Mouse (Mus musculus): Measurements from ENCODE around the gene Scn8a.

Gene Scn8a

DNA sequence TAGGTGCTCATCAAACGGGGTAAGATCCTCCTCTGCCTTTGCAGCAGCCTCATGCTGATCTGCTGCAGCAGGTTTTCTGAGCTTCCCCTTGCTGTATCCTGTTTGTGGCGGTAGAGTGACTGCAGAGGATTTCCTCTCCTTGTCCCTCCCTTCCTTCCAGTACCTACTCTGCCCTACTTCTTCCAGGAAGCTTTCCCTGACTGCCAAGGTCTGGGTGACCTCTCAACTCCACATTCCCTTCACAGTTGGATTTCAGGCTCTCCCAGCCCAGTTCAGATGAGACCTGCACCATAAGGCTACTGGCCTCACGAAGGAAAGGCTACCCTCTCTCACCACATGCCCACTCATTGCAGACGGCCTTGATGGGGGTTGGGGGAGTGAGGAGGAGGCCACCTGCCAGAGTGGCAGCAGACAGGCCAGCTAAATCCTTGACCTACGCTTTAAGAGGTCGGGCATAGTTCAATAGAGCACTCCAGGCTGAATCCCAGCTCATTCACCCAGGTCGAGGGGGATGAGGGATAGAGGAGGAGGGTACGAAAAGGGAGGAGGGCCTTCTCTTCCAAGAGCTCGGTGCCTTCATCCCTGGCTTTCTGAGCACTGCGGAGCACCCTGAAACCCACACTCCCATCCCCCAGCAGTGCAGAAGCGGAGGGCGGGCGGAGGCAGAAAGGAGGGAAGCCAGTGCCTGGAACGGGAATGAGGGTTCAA, 222.6 kb downstream of the Scn8a start:
- in situ Hi-C loops (cut with MboI, MseI) = loop anchor here (10.0 kb wide), 2 partner anchors 1563 to 1853 kb away; no protein-coding TSS in a partner anchor

DNA sequence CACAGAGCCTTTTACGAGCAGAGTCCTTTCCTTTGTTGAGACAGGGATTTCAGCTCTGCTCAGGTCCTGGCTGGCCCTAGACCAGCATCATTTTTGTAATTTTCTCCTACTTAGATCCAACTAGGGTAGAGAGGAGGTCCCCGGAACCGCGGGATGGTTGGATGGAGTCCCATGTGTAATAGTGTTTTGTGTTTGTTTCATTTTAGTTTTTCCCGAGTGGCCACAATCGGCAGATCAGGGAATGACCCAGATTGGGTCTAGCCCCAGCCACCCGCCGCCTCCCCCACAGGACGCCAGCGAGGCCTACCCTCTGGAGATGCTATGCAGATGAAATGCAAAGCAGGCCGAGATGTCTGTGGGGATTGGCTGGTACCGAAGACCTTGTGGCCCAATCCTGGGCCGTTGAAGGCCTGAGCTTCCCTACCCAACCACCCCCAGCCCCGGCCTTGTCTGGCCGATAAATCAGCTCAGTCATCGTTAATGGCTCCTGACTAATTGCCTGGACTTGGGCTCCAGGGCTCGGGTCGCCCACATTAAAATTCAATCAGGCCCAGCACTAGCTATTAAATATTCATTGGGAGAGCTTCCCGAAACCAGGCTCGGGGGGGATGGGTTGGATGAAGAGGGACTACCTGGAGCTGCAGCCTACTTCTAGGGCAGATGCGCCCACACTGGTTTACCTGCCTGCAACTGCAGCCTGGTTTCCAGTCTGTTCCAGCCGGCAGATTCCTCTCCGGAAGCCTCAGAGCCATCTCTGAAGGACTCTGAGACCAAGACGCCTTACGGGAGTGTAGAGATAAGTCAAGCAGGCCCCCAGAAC, 223.4 kb downstream of the Scn8a start:
- in situ Hi-C loops (cut with MboI, MseI) = loop anchor here (10.0 kb wide), 2 partner anchors 1562 to 1852 kb away; no protein-coding TSS in a partner anchor

DNA sequence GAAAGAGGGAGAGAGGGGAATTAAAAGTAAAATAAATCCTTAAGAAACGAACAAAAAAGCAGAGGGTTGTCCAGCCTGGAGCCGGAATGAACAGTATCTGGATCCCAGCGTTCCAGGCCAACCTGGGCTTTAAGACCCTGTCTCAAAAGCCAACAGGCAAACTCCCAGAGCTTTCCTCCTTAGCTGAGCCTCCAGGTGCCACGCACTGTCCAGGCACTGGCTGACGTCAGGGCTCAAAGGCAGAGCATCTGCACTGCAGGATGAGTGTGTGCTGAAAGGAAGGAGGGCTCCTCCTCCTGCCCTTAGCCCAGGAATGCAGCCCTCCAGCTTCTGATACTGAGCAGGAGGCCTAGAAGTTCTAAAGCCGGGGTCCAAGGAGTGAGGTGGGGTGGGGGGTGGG, 224.3 kb downstream of the Scn8a start:
- in situ Hi-C loops (cut with MboI, MseI) = loop anchor here (10.0 kb wide), 2 partner anchors 1561 to 1851 kb away; no protein-coding TSS in a partner anchor

DNA sequence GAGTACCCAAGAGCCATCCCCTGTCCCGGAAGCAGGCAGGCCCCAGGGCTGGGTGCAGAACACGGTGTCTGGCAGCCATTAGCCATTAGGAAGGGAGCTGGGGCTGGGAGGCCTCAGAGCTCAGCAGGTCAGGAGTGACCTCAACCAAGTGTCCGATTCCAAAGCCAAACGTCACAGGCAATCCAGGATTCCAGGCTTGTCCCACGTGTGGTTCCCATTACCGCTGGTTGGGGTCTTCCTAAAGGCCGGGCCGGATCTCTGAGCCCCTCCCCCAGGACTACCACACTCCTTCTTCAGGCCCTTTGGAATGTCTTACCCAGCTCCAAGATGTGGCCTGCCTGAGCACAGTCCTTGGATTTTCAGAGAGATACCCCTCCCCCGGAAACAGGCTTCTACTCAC, 225.3 kb downstream of the Scn8a start:
- in situ Hi-C loops (cut with MboI, MseI) = loop anchor here (10.0 kb wide), 2 partner anchors 1560 to 1850 kb away; no protein-coding TSS in a partner anchor

DNA sequence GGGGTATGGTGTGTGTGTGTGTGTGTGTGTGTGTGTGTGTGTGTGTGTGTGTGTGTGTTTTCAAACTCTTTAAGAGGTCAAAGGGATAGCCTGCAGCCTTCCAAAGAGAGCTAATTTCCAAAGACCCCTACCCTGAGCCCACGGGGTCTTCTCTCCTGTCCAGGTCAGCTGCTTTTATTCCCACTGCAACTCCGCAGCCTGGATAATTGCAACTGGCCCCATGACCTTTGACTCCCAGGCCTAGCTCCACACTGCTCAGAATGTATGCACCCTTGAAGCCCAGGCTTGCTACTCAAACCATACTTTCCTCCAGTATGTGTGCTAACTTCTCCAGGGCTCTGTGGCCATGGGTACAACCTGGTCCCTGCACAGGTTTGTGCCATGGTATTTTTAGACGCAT, 225.7 kb downstream of the Scn8a start:
- in situ Hi-C loops (cut with MboI, MseI) = loop anchor here (10.0 kb wide), 2 partner anchors 1559 to 1849 kb away; no protein-coding TSS in a partner anchor
